Mouse (Mus musculus): ENCODE data around the gene Nat14. TPM values are rescaled to one million over a fixed set of nuclear protein-coding genes. Genes with fewer than 3 reads are reported as not detected.

The Nat14 gene
- total RNA-seq, 2 experiments from 2014 or later: 0.11 to 0.13 TPM

DNA sequence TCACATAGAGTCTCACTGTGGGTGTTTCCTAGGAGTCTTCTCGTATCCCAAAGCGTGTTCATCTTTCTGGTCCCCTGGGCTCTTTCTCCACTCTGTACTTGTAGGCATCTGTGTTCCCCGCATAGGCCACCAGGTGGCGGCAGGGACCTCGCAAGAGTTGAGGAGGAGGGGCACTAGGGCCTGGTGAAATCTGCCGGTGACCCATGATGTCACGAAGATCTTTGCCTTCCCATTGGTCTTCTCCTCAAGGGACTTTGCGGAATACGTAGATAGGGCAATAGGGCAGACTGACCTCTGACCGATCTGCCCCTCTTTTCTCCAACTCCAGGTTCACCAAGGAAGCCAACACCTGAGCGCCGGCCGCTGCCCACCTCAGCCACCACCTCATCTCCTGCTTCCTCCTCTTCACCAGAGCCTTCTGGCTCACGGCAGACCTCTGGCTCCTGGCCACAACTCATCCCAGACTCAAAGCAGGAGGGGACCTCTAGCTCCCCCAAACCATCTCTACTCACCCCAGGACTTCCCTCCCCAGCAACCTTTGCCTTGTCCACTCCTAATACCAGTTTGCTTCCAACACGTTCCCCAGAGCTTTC is 21.5 kb downstream of the Nat14 start:
- ATAC-seq (ENCODE audit: poor library complexity, severe bottlenecking): peak; percentile 93

DNA sequence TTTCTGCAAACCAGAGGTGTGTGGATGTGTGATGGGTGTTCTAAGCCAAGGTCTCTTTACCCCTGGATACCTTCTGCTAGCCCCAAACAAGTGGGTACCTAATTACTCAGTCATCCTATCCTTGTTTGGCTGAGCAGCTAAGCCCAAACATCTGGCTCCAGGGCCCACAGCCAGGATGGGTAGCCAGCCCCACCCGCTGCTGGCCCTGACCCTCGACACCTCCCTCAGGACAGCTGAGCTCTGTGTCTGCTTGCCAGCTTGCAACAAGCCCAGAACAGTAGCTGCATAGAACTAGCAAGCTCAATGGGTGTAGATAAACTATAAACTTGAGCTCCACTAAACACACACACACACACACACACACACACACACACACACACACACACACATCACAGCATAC is 26.0 kb downstream of the Nat14 start:
- no peak for ATAC-seq (ENCODE audit: poor library complexity, severe bottlenecking)

DNA sequence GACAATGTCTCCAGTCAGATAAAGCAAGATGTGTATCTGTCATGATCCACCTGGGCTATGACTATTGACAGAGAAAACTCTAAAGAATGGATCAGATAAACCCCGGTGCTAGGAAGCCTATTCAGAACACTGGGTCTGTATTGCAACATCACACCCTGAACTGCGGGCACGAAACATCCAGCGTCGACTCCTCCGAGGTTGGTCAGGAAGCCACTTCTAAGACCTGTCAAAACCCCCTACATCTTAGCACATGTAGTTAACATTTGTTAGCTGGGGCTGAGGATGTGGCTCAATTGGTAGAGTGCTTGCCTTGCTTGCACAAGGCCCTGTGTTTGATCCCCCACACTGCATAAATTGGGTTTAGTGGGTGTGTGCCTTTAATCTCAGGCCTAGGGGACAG is 26.6 kb downstream of the Nat14 start:
- peak; percentile 65 for ATAC-seq (ENCODE audit: poor library complexity, severe bottlenecking)

DNA sequence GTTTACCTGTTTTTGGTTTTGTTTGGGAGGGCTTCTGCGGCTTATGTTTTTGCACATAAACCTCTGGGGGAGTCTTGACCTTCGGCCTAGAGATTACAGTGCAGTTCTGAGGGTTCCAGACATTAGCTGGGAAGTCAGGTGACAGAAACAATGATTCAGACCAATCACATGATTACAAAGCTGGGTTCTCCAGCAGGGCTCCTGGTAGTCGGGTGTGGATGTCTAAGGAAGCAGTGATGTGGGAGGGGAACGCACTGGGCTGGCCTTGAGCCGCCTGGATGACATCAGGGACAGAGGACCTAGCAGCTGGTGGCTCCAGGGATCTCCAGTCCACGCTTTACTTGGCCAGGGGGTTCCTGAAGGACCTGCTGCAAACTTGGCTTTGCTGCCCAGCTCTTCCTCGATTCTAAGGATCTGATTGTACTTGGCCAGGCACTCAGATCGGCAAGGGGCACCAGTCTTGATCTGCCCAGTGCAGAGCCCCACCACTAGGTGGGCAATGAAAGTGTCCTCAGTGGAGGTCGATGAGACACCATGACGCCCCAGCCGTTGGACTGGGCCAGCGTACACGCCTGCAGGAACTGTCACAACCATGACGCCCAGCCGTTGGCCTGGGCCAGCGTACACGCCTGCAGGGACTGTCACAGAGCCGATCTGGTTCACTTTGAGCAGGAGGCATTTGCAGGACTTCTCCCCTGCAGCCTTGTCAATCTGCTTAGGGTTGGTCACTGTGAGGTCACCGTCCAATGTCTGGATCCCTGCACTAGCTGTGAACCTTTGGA is 28.9 kb downstream of the Nat14 start:
- ATAC-seq (ENCODE audit: poor library complexity, severe bottlenecking): no peak

DNA sequence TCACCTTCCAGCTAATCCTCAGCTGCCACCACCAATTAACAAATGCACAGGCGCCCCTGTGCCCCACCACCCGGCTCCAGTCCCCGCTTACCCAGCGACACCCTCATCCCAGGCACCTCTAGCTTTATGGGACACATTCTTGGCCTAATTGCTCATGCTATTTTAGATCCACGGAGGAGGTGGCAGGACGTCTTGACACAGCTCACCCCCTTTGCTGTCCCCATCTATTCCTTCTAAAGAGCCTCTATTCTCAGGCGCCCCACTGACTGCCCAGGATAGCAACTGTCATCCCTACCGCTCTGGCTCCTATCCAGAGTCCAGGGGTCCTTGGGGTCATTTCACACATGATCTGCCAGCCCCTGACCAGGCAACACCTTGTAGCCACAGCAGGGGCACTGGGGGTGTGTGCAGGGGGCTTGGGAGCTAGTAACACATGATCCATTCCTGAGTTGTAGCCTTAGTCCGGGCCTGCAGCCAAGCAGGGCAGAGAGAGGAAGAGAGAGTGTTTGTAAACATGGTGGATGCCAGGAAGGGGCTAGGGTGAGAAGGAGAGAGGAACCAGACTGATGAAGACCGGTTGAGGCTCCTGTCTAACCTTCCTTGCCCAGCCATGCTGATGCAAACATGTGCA is 32.1 kb downstream of the Nat14 start:
- ATAC-seq (ENCODE audit: poor library complexity, severe bottlenecking): no peak

DNA sequence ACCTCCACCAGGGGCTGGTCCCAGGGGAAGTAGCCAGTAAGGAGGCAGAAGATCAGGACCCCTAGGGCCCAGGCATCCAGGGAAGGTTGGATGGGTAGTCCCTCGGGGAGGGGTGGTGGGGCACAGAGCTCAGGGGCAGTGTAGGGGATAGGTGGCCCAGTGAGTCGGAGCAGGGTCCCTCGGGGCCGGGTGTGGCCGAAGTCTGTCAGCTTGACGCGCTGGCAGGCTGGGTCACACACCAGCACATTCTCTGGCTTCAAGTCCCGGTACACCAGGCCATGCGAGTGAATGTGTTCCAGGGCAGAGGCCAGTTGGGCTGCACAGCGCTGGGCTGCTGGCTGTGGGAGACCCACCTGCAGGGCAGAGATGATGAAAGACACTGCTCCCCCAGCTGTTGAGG is 35.5 kb downstream of the Nat14 start:
- ATAC-seq (ENCODE audit: poor library complexity, severe bottlenecking): no peak

DNA sequence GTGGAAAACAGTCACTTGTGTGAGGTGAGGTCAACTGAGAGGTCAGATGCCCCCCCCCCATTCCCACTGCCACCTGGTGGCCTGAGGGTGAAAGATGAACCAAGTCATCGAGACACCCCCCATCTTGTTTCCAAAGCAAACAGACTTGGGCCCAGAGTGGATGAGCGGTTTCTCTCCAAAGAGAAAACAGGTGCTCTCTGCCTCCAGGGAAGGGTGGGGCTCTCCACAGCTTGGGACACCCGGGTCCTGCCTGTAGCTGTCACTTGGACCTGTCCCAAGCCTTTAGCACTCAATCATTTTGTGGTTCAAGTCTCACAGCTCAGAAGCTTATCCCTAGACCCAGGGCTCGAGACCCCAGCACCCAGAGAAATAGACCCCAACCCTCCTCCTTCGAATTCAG is 41.7 kb downstream of the Nat14 start:
- ATAC-seq (ENCODE audit: poor library complexity, severe bottlenecking): no peak

DNA sequence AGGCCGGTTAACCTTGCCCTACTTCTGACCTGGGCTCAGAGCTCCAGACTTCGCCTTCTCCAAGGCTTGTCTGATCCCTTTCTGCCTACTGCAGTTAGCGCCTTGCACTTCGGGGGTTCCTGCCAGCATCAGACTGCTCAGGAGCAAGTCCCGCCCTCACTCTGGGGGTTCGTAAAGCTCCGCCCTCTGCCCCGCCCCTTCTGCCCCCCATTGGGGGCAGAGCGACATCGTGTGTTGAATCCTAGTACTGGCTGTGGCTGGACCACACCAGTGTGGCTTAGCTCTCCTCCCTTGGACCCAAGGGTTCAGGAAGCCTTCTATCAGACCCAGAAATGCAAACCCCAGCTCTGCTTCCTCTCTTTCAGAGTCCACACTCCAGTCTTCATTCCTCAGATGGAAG is 42.4 kb downstream of the Nat14 start, which contains the start of gene Sbk2:
TSS of gene Sbk2 (minus strand) at position 135 of the 400 bp plus-strand sequence.
- ATAC-seq (ENCODE audit: poor library complexity, severe bottlenecking): peak; percentile 93

DNA sequence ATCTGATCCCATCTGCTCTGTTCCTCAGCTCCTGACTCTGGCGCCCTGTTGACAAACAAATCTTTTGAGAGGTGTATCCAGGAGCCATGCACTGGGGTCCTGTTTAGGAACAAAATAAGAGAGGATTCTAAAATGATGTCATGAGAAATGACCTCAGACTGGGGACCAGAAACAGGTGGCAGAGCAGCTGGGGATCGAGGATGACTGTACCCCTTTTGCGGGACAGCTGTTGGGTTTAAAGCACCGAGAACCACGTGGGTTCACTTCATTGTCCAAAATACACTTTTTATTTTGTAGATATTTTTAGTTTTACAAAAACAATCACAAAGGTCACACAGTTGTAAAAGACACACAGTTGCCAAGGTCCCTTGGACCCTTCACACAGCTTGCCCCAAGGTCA is 43.2 kb downstream of the Nat14 start:
- no peak for ATAC-seq (ENCODE audit: poor library complexity, severe bottlenecking)

DNA sequence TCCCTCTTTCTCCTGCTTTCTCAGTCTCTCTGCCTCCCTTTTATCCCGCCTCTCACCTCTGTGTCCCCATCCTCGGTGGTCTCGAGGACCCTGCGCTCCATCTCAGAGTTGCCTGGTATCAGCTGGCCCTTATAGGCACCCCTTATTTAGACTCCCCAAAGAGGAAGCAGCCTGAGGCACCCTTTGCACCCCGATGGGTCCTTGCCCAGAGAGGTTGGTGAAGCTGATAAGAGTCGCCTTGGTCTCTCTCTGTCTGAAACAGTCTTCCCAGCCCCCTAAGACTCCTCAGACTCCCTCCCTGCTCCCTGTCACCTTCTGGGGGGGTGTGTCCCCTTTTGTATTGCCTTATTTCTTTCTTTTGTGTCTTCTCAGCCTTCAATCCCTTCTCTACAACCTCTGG is 49.2 kb downstream of the Nat14 start, which contains the start of gene Sbk3:
TSS of gene Sbk3 (minus strand) at position 101 of the 400 bp plus-strand sequence.
- ATAC-seq (ENCODE audit: poor library complexity, severe bottlenecking): no peak

DNA sequence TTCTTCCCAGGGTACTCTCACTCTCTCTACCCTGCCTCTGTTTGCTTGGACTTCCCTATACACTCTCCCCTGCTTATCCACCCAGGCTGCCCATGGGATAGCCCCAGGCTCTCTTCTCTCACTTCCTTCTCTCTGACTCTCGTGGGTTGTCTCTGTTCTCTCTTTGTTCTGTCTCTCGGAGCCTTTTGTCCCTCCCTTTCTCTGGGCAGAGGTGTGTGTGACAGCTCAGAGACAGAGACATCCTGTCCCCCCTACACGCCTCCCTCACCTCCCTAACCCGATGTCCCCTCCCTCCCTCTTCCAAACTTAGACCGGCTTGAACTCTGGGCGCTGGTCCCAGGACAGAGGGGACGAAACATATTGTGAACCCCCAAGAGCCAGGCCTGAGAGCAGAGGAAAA is 49.9 kb downstream of the Nat14 start:
- ATAC-seq (ENCODE audit: poor library complexity, severe bottlenecking): peak; percentile 54

DNA sequence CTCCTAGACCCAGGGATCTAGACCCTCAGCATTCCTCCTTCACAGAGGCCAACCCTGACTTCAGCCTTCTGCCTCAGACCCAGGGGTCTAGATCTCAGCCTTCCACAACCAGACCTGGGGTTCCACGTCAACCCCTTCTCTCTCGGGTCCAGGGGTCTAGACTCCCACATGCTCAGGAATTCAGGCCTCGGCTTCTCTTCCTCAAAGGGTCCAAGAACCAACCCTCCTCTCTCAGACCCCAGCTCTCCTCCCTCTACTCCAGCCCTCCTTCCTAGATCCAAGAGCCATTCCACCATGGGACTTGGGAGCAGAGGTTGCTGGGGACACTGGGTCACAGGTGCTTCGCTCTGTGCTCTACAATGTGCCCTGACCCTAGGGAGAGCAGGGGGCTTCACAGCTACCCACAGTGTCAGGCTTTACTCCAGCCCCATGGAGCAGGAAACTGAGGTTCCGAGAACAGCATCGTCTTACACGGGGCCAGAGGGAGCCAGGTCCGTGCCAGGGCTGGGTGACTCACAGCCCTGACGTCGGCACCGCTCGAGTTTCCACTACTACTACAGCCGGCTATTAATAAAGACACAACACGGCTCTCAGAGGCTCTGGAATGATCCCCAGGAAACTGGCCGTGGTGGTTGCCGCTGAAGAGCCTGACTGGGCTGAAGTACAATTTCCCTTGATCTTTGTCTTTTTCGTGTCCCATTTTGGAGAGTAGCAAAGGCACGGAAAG is 50.7 kb downstream of the Nat14 start:
- no peak for ATAC-seq (ENCODE audit: poor library complexity, severe bottlenecking)

Other genes with a start within 250 kb of the Nat14 start
Only the 30 nearest of the 33 such genes appear.
- gene Tmem150b, start 196.8 kb upstream of the Nat14 start, total RNA-seq (2015): 11.4 and 13.3 TPM in 2 replicates
- gene Tmem150b, start 196.8 kb upstream of the Nat14 start, total RNA-seq (2017): 15.5 and 18.0 TPM in 2 replicates
- gene Kmt5c, start 181.9 kb upstream of the Nat14 start, total RNA-seq (2015): 32.4 and 38.4 TPM in 2 replicates
- gene Kmt5c, start 181.9 kb upstream of the Nat14 start, total RNA-seq (2017): 44.2 and 58.2 TPM in 2 replicates
- gene Cox6b2, start 168.9 kb upstream of the Nat14 start, total RNA-seq (2015): 29.5 and 32.4 TPM in 2 replicates
- 20.5 and 24.8 TPM in 2 replicates for gene Cox6b2, start 168.9 kb upstream of the Nat14 start, total RNA-seq (2017)
- not detected in 2 replicates for gene Fam71e2, start 150.7 kb upstream of the Nat14 start, total RNA-seq (2015)
- gene Fam71e2, start 150.7 kb upstream of the Nat14 start, total RNA-seq (2017): not detected in 2 replicates
- gene Il11, start 139.2 kb upstream of the Nat14 start, total RNA-seq (2015): not detected in 2 replicates
- gene Il11, start 139.2 kb upstream of the Nat14 start, total RNA-seq (2017): not detected in 2 replicates
- not detected in 2 replicates for gene Tmem190, start 139.1 kb upstream of the Nat14 start, total RNA-seq (2015)
- gene Tmem190, start 139.1 kb upstream of the Nat14 start, total RNA-seq (2017): not detected in 2 replicates
- 1.3 and 3.0 TPM in 2 replicates for gene Tmem238, start 132.4 kb upstream of the Nat14 start, total RNA-seq (2015)
- gene Tmem238, start 132.4 kb upstream of the Nat14 start, total RNA-seq (2017): 0.61 and 2.5 TPM in 2 replicates
- 1,340 and 1,433 TPM in 2 replicates for gene Rpl28, start 129.2 kb upstream of the Nat14 start, total RNA-seq (2015)
- gene Rpl28, start 129.2 kb upstream of the Nat14 start, total RNA-seq (2017): 535 and 673 TPM in 2 replicates
- gene Ube2s, start 109.4 kb upstream of the Nat14 start, total RNA-seq (2015): 313 and 324 TPM in 2 replicates
- 178 and 185 TPM in 2 replicates for gene Ube2s, start 109.4 kb upstream of the Nat14 start, total RNA-seq (2017)
- gene Shisa7, start 77.3 kb upstream of the Nat14 start, total RNA-seq (2015): not detected in 2 replicates
- not detected in 2 replicates for gene Shisa7, start 77.3 kb upstream of the Nat14 start, total RNA-seq (2017)
- 6.5 and 9.2 TPM in 2 replicates for gene Isoc2b, start 51.8 kb upstream of the Nat14 start, total RNA-seq (2015)
- gene Isoc2b, start 51.8 kb upstream of the Nat14 start, total RNA-seq (2017): 70.2 and 91.2 TPM in 2 replicates
- 2.3 and 3.0 TPM in 2 replicates for gene Isoc2a, start 44.9 kb upstream of the Nat14 start, total RNA-seq (2015)
- 5.0 TPM in 2 replicates for gene Isoc2a, start 44.9 kb upstream of the Nat14 start, total RNA-seq (2017)
- not detected in 2 replicates for gene Gm36210, start 15.5 kb upstream of the Nat14 start, total RNA-seq (2015)
- gene Gm36210, start 15.5 kb upstream of the Nat14 start, total RNA-seq (2017): not detected in 2 replicates
- 6.7 and 7.3 TPM in 2 replicates for gene Zfp628, start 6.8 kb upstream of the Nat14 start, total RNA-seq (2015)
- 1.9 and 3.0 TPM in 2 replicates for gene Zfp628, start 6.8 kb upstream of the Nat14 start, total RNA-seq (2017)
- not detected in 2 replicates for gene Ssc5d, start 3.8 kb downstream of the Nat14 start, total RNA-seq (2015)
- gene Ssc5d, start 3.8 kb downstream of the Nat14 start, total RNA-seq (2017): 0.04 TPM in 1 of 2 replicates, not detected in the other
- gene Sbk2, start 42.4 kb downstream of the Nat14 start, total RNA-seq (2015): not detected in 2 replicates
- not detected in 2 replicates for gene Sbk2, start 42.4 kb downstream of the Nat14 start, total RNA-seq (2017)
- 0.09 TPM in 1 of 2 replicates, not detected in the other for gene Sbk3, start 49.1 kb downstream of the Nat14 start, total RNA-seq (2015)
- gene Sbk3, start 49.1 kb downstream of the Nat14 start, total RNA-seq (2017): not detected in 2 replicates
- gene Zfp579, start 74.1 kb downstream of the Nat14 start, total RNA-seq (2015): 5.7 and 14.9 TPM in 2 replicates
- gene Zfp579, start 74.1 kb downstream of the Nat14 start, total RNA-seq (2017): 0.81 and 0.89 TPM in 2 replicates
- gene Zfp524, start 92.4 kb downstream of the Nat14 start, total RNA-seq (2015): 24.8 and 26.2 TPM in 2 replicates
- 13.5 and 13.9 TPM in 2 replicates for gene Zfp524, start 92.4 kb downstream of the Nat14 start, total RNA-seq (2017)
- 19.2 and 20.6 TPM in 2 replicates for gene Fiz1, start 92.7 kb downstream of the Nat14 start, total RNA-seq (2015)
- gene Fiz1, start 92.7 kb downstream of the Nat14 start, total RNA-seq (2017): 9.3 and 12.1 TPM in 2 replicates
- 0.30 TPM in 1 of 2 replicates, not detected in the other for gene Gm44973, start 93.5 kb downstream of the Nat14 start, total RNA-seq (2015)
- not detected in 2 replicates for gene Gm44973, start 93.5 kb downstream of the Nat14 start, total RNA-seq (2017)
- 11.9 and 12.0 TPM in 2 replicates for gene Zfp865, start 98.3 kb downstream of the Nat14 start, total RNA-seq (2015)
- gene Zfp865, start 98.3 kb downstream of the Nat14 start, total RNA-seq (2017): 13.6 and 14.4 TPM in 2 replicates
- 0.13 and 0.48 TPM in 2 replicates for gene Ccdc106, start 98.5 kb downstream of the Nat14 start, total RNA-seq (2015)
- 2.1 TPM in 1 of 2 replicates, not detected in the other for gene Ccdc106, start 98.5 kb downstream of the Nat14 start, total RNA-seq (2017)
- 0.62 TPM in 1 of 2 replicates, not detected in the other for gene 4632433K11Rik, start 112.1 kb downstream of the Nat14 start, total RNA-seq (2015)
- 0.81 TPM in 1 of 2 replicates, not detected in the other for gene 4632433K11Rik, start 112.1 kb downstream of the Nat14 start, total RNA-seq (2017)
- gene Zfp784, start 116.4 kb downstream of the Nat14 start, total RNA-seq (2015): 2.5 and 3.2 TPM in 2 replicates
- gene Zfp784, start 116.4 kb downstream of the Nat14 start, total RNA-seq (2017): 1.7 TPM in 2 replicates
- 0.25 and 1.6 TPM in 2 replicates for gene Zfp580, start 129.5 kb downstream of the Nat14 start, total RNA-seq (2015)
- gene Zfp580, start 129.5 kb downstream of the Nat14 start, total RNA-seq (2017): not detected in 2 replicates
- 68.6 and 71.0 TPM in 2 replicates for gene U2af2, start 140.1 kb downstream of the Nat14 start, total RNA-seq (2015)
- 153 and 170 TPM in 2 replicates for gene U2af2, start 140.1 kb downstream of the Nat14 start, total RNA-seq (2017)
- gene Epn1, start 158.2 kb downstream of the Nat14 start, total RNA-seq (2015): 74.6 and 79.4 TPM in 2 replicates
- gene Epn1, start 158.2 kb downstream of the Nat14 start, total RNA-seq (2017): 76.4 and 88.9 TPM in 2 replicates
- not detected in 2 replicates for gene Rfpl4, start 194.9 kb downstream of the Nat14 start, total RNA-seq (2015)
- not detected in 2 replicates for gene Rfpl4, start 194.9 kb downstream of the Nat14 start, total RNA-seq (2017)
- 1.9 and 2.4 TPM in 2 replicates for gene Rasl2-9, start 203.9 kb downstream of the Nat14 start, total RNA-seq (2015)
- 1.2 TPM in 1 of 2 replicates, not detected in the other for gene Rasl2-9, start 203.9 kb downstream of the Nat14 start, total RNA-seq (2017)

Data from megakaryocyte, adult 5-6 weeks (primary cell).